Mouse (Mus musculus) forebrain, embryonic 15.5 days (tissue): Measurements from ENCODE around the gene Gm5169. TPM values are rescaled to one million over a fixed set of nuclear protein-coding genes. Genes with fewer than 3 reads are reported as not detected.
"Not testable (repeated sequence)": the region's sequence is repeated elsewhere in the genome, so short reads cannot be mapped to it uniquely, and the experiment has no call there.

Source experiments
- ATAC-seq: fragments of 200-750 bp; cut with Nextera tagmentation; replicated peaks from 2 replicates; pipeline ENCODE4 v1.8.0; 2017; ENCODE audit warnings: mild to moderate bottlenecking, moderate TSS enrichment, moderate library complexity
- H3K27ac ChIP-seq: fragments of 300-500 bp; sonication (generic); replicated peaks from 2 replicates; pipeline ENCODE4 v1.5.1; 2015; ENCODE audit warnings: mild to moderate bottlenecking, inconsistent platforms
- H3K27me3 ChIP-seq: fragments of 300-500 bp; sonication (generic); 2 replicates; pipeline ENCODE4 v1.6.1; 2015; ENCODE audit warnings: inconsistent platforms
- H3K36me3 ChIP-seq: fragments of 300-500 bp; sonication (generic); 2 replicates; pipeline ENCODE4 v1.6.1; 2015; ENCODE audit warnings: mild to moderate bottlenecking, inconsistent platforms
- H3K4me1 ChIP-seq: fragments of 300-500 bp; sonication (generic); 2 replicates; pipeline ENCODE4 v1.6.1; 2015; ENCODE audit warnings: inconsistent platforms
- H3K4me2 ChIP-seq: fragments of 300-500 bp; sonication (generic); replicated peaks from 2 replicates; pipeline ENCODE4 v1.6.1; 2015; ENCODE audit warnings: mild to moderate bottlenecking, inconsistent platforms
- H3K4me3 ChIP-seq: fragments of 300-500 bp; sonication (generic); 2 replicates; pipeline ENCODE4 v1.5.1; 2015; ENCODE audit warnings: mild to moderate bottlenecking, inconsistent platforms
- H3K9ac ChIP-seq: fragments of 300-500 bp; sonication (generic); replicated peaks from 2 replicates; pipeline ENCODE4 v1.6.1; 2015; ENCODE audit warnings: mild to moderate bottlenecking, inconsistent platforms
- H3K9me3 ChIP-seq: fragments of 300-500 bp; sonication (generic); 2 replicates; pipeline ENCODE4 v1.6.1; 2016; ENCODE audit warnings: inconsistent platforms
- WGBS: fragments of 180-500 bp; shearing (Covaris S2); methylation state at CpG from one replicate; pipeline ENCODE4 v1.1.7; 2015; ENCODE audit warnings: mixed read lengths; 5-methylcytosine and 5-hydroxymethylcytosine counted together
- polyA plus RNA-seq: library from polyadenylated mRNA; unstranded; fragments of >200 nt; fragmentation: Nextera tagmentation; extraction: Ambion mirVana; gene quantifications from 2 replicates; pipeline ENCODE4 v1.2.1, GENCODE M21; 2015

Gene Gm5169
- not detected in 2 replicates for polyA plus RNA-seq

GRCm38 (mm10) chrX:25301355-25301754 lies at the start of gene Gm5169:
Gene Gm5169, minus strand, starts transcription at chrX:25301455.
- no CpG with 5 or more reads among the region's 6 CpGs for WGBS

DNA sequence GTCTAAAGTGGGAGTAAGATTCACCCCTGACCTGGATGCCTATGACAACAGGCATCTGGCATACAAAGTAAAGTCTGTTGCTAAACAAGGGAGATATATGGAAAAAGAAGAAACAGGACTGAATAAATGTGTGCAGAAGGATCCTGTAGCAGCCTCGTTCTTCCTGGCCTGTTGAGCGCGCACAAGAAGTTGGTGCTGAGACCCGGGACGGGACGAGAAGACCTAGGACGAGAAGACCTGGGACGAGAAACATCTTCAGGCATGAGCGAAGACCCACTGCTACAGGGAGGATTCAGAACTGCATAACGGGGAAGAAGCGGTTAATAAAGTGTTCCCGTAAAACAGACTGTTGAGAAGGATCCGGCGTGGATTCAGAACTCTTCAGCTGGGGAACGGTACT lies 46.2 kb upstream of the Gm5169 start:
- not testable (repeated sequence) for H3K9me3 ChIP-seq, H3K36me3 ChIP-seq, H3K4me1 ChIP-seq, H3K4me3 ChIP-seq, H3K4me2 ChIP-seq, H3K27ac ChIP-seq, H3K27me3 ChIP-seq, ATAC-seq, H3K9ac ChIP-seq
- 93% methylated on average over 14 of the region's 15 CpGs for WGBS

More at GRCm38 (mm10) chrX:25301355-25301754, at the start of gene Gm5169:
- not testable (repeated sequence) for H3K4me1 ChIP-seq, H3K4me2 ChIP-seq, H3K27ac ChIP-seq, H3K36me3 ChIP-seq, H3K9me3 ChIP-seq, ATAC-seq, H3K4me3 ChIP-seq, H3K27me3 ChIP-seq, H3K9ac ChIP-seq
